Mouse (Mus musculus) erythroblast, embryonic 14.5 days (primary cell): ENCODE measurements around the gene Dnajc17.

Experiments used
- GATA1 ChIP-seq: IDR thresholded peaks from 2 replicates; pipeline ENCODE4 v1.6.1; 2012; ENCODE audit warnings: low read length, inconsistent platforms, mixed read lengths
- TAL1 ChIP-seq: IDR thresholded peaks from 3 replicates; pipeline ENCODE4 v1.6.1; 2012; ENCODE audit warnings: low read length, inconsistent platforms, mixed read lengths

- TF ChIP-seq TAL1 (no peak), GATA1 (no peak)
Measured at GRCm38 (mm10) chr2:119250377-119250776, 41.8 kb upstream of the Dnajc17 start.
